Mouse (Mus musculus): ENCODE data around the gene Esrra.

Gene Esrra

DNA sequence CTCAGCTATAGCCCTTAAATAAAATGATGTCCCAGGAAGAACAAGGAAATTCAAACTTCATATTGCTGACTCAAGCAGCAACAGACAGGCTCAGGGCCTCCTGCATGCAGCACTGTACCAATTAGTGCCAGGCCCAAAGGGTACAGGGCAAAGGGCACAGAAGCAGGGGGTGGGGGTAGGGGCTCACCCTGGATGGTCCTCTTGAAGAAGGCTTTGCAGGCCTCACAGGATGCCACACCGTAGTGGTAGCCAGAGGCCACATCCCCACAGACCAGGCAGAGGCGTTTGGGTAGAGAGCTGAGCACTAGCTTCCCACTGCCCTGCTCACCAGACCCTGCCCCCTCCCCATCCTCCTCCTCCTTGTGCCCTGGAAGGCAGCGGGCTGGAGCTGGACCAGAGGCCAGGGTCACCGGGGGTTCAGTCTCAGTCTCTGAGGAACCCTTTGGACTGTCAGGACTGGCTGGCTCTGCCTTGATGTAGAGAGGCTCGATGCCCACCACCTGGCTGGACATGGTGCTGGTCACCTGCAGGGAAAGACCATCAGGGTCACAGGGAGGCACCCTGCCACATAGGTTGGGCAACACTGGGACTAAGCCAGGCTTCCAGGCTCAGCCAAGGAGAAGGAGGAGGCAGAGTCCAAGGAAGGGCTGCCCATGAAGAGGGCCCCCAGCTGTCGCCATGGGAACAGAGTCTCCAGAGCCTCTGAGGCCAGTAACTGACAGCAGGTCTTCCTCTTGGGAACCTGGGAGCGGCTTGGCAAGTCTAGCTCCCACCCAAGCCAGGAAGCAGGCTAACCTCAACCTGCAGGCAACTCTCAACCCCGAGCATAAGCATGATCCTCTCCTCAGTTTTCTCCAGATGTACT, 1.5 kb downstream of the Esrra start:
- peak; percentile 30 for DNase-seq

DNA sequence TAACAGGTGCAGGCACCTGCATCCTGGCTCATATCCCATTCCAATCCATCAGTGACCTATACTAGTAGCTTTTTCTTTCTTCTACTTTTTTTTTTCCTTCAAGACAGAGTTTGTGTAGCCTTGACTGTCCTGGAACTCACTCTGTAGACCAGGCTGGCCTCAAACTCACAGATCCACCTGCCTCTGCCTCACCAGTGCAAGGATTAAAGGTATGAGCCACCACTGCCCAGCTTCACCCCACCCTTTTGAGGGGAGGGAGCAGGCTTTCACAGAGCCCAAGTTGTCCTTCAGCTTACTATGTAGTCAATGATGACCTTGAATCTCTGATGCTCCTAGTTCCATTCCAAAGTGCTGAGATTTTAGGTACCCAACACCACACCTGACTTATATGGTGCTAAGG, 2.2 kb downstream of the Esrra start:
- no peak for DNase-seq

GRCm38 (mm10) chr19:6918321-6918720, 3.3 kb downstream of the Esrra start:
- no peak for DNase-seq

GRCm38 (mm10) chr19:6916496-6916895, 5.1 kb downstream of the Esrra start:
- no peak for DNase-seq

- no peak for DNase-seq
Observed at GRCm38 (mm10) chr19:6915276-6915675, 6.3 kb downstream of the Esrra start.

GRCm38 (mm10) chr19:6914540-6914939, 7.1 kb downstream of the Esrra start:
- DNase-seq, result no peak

GRCm38 (mm10) chr19:6913991-6914390, 7.6 kb downstream of the Esrra start:
- no peak for DNase-seq

DNA sequence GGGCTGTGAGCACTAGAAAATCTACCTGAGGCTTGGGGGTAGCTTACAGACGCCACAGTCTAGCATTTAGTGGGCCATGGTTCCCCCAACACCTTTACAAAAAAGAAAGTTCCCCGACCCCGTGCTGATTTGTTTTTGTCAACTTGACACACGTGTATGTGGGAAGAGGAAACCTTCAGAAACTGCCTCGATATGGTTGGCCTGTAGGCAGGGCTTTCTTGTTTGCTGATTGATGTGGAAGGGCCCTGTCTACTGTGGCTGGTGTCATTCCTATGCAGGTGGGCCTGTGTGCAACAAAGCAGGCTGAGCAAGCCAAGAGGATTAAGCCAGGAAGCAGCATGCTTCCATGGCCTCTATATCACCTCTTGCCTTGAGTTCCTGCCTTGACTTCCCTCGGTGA, 8.6 kb downstream of the Esrra start:
- DNase-seq, result no peak

- DNase-seq, result no peak
Observed at GRCm38 (mm10) chr19:6912205-6912970, 9.2 kb downstream of the Esrra start.

DNA sequence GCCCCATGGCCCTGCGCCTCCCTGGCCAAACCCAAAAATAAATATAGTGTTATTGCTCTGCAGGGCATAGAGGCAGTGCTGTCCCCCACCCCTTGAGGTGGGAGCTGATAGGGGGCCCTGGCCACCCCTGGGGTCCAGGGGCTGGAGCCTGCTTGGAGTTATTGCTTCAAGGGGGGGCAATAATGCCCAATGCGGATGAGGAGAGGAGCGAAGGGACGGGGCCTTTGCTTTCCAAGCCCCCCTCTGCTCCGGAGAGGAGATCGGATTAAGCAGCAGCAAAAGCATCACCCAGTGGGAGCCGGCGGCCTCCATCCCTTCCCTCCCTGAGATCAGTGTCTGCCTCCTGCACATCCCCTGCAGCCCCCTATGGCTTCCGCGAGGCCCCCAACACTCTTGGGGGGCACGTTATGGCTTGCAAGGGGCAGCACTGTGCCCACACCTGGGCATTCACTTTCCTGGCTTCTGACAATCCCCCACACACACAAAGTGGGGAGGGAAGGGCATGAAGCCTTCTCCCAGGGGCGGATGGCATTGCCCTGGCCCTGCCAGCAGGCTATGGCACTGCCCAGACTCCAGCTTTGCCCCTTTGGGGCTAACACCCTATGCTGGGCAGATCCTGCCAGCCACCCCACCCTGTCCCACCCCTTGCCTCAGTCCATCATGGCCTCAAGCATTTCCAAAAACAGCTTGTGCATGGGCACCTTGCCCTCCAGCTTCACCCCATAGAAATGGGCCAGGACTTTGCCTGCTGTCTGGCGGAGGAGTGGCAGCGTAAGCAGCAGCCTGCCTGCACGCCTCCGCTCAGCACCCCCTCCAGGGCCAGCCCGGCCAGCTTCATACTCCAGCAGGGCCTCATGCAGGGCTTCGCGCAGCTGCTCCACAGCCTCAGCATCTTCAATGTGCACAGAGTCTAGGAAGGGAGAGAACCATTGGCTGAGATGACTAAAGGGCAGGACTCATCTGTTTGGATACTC, 10.2 kb downstream of the Esrra start:
- no peak for DNase-seq

DNA sequence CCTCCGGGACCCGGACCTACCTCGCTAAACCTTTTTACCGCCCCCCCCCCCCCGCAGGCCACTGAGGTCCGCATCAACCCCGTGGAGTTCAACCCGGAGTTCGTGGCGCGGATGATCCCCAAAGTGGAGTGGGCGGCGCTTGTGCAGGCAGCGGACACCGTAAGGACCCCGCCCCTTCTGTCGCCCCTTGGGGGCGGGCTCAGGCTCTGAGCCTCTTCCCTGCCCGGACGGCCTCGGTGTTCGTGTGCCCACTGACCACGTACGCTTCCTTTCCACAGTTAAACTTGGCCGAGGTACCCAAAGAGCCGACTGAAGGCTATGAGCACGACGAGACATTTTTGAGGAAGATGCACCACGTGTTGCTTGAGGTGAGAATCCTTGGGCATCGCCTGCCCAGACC, 11.3 kb downstream of the Esrra start:
- DNase-seq, result peak; percentile 66

- DNase-seq, result peak; percentile 93
Observed at GRCm38 (mm10) chr19:6909507-6910289, 11.9 kb downstream of the Esrra start, which contains the start of the genes Trmt112 and Prdx5. TSS of gene Trmt112 (plus strand) at chr19:6909698. TSS of gene Prdx5 (minus strand) at chr19:6910106.

DNA sequence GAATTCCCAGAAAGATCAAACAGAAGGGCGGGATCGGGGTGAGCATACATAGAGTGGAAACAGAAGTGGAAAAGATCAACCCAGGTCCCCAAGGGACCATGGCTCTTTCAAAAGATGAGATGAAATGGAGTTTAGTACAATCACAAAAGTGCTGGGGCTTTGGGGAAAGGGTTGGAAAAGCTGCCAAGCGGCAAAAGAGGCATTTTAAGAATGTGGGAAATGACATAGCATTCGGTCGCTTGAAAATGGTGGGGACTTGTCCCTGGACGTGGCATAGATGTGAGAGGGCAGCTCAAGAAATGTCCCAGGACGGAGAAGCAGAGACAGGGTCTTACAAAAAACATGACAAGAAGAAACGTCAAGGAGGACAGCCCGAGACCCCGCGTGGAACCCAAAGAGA, 12.6 kb downstream of the Esrra start:
- DNase-seq, result no peak

DNA sequence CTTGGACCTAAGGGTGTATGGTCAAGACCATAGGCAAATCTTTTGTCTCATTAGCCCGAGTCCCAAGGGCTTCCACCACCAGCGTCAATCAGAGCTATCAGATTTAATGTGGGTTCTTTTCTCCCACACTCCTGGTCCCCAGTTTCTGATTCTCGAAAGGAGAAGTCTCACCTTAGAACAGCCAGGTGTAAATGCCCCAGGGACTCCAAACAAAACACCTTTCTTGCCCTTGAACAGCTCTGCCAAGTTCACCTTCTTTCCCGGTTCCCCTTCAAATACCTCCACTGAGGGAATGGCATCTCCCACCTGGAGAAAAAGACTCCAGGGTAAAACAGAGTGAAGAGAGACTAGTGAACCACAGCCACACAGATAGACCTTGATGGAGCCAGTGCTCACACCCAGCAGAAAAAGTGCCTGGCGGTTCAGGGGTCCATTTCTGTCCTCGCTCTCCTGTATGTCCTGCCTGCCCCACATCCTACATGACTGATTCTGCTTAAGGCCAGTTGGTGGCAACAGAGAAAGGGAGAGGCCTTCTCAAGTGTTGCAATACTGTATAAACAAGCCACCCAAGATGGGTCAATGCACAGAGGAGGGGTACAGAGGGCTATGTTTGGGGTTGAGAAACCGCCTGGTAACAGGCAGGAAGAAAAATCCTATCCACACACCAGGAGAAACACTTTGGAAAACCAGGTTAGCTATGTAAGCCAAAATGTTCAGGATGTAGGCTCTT, 13.6 kb downstream of the Esrra start:
- no peak for DNase-seq

DNA sequence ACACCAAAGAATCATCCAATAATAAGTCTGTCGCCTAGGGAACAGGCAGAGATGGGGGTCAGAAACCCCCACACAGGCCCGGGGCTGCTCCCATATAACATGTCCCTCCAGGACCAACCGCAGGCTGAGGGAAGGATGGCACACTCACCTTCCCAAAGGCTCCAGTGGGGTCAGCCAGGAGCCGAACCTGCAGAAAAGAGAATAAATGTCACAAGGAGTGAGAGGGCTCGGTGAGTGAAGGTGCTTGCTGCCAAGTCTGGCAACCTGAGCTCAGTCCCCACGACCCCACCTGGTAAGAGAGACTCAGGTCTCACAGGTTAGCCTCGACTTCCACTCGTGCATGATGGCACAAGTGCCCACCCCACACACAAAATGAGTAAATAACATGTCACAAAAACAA, 14.5 kb downstream of the Esrra start:
- DNase-seq, result no peak

- no peak for DNase-seq
Observed at GRCm38 (mm10) chr19:6906199-6906598, 15.4 kb downstream of the Esrra start.

DNA sequence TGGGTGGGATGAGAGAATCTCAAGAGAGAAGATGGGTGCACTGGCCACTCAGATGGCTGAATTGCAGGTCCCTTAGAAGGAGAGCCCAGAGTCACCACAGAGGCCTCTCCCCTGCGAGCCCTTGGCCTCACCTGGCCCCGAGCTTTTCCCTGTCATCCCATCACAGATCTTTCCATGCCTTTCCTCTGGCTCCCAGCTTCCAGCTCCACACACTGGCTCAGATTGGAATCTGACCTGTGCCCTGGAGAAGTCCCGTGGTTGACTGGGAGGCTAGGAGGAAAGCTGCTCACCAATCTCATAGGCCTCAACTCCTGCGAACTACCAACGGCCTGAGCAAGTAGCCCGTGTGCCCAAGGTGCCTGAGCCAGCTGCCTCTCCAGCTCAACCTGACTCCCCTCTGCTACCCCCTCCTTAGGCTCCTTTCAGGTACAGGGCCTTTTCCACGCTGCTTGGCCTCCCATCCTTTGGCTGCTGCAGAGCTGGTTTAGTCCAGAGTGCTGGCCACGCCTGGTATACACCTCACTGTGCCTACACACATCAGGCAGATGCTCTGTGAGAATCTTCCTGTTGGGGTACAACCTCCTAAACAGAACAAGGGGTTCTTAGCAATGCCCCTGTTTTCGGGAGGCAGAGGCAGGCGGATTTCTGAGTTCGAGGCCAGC, 16.0 kb downstream of the Esrra start:
- no peak for DNase-seq

- DNase-seq, result no peak
Observed at GRCm38 (mm10) chr19:6904846-6905245, 16.8 kb downstream of the Esrra start.

DNA sequence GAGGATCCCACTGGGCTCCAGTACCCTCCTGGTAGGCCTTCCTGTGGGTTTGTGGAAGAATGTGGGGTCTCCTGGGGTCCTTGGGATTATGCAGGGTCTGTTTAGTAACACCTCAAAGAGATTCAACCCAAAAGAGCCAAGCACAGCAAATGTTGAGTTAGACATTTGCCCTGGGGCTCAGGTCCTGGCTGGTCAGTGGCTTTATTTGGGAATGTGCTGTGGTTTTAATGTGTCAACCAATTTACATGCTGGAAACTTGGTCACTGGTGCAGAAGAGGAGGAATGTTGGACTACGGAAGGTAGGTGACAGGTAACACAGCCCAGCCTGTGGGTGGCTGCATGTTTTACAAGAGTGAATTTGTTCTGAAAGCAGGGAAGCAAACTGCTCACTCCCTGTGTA, 18.6 kb downstream of the Esrra start:
- no peak for DNase-seq

DNA sequence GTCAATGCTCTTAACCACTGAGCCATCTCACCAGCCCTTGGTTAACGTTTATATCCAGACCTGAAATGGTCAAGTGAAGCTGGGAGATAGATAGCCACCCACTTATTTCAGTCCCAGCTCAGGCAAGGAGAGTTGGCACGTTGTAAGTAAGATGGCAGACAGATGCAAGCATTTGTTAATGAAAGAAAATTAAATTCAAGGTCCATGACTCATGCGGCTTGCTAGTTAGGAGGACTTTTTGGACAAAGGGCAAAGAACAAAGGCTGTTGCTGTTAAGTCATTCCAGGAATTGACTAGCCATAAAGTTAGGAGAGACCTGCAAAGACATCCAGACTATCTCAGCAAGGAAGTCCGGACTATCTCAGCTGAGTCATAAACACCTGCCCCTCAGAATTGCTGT, 22.0 kb downstream of the Esrra start:
- no peak for DNase-seq
